In genomic region chr2:118897392-118897791, GRCm38 (mm10) we compare ENCODE assay signal across 9 mouse cellular contexts. TPM values are rescaled to one million over a fixed set of nuclear protein-coding genes. Genes with fewer than 3 reads are reported as not detected.
DNase-seq lines count a peak whose midpoint lies in the region; ATAC-seq and TF ChIP-seq lines count a peak whose summit lies in the region.
"Had no signal": no experiment of that assay in that cellular context is flagged by ENCODE, and none has a peak within 500 bp of the region (broad histone marks: within the 10 kb centered on the region; RNA-seq: fewer than 3 reads in every experiment).

No protein-coding gene starts in this region.

- peaks cover 85% of the 10 kb centered on the region for H3K27me3 ChIP-seq in heart, embryonic 10.5 days (ENCODE audit: insufficient read depth, poor library complexity, severe bottlenecking)
- peaks cover 14% of the 10 kb centered on the region; the same call in 1 of the 2 replicates for H3K27me3 ChIP-seq in ES-Bruce4 (ENCODE audit: control insufficient read depth, insufficient read depth, low read length, poor library complexity, severe bottlenecking)
- peaks cover 57% of the 10 kb centered on the region for H3K27me3 ChIP-seq in forebrain, embryonic 15.5 days
- peaks cover 73% of the 10 kb centered on the region for H3K27me3 ChIP-seq in liver, embryonic 16.5 days (ENCODE audit: control insufficient read depth, insufficient read depth, low read depth, low read length)

- no peak for TF ChIP-seq CTCF in ES-Bruce4 (IDR thresholded peaks at IDR 0.05; ENCODE audit: low read depth, low read length)

- H3K9ac ChIP-seq in ES-Bruce4 (ENCODE audit: low read depth, poor library complexity, severe bottlenecking) = no peak overlapping the region
- peak overlapping the region; percentile 48 for H3K9ac ChIP-seq in forebrain, embryonic 15.5 days (replicated peaks)
- H3K9ac ChIP-seq in liver, embryonic 16.5 days (ENCODE audit: low read depth, low read length) = no peak overlapping the region

- H3K4me3 ChIP-seq in heart, embryonic 10.5 days = peak overlapping the region; percentile 65; the same call in 1 of the 2 replicates
- H3K4me3 ChIP-seq in ES-Bruce4 (ENCODE audit: low read depth, low read length) = peak overlapping the region; percentile 73; the same call in 1 of the 2 replicates
- H3K4me3 ChIP-seq in forebrain, embryonic 15.5 days = peak overlapping the region; percentile 42
- peak overlapping the region; percentile 45; the same call in 1 of the 2 replicates for H3K4me3 ChIP-seq in liver, embryonic 16.5 days (ENCODE audit: low read depth, low read length)

- no peaks in the 10 kb centered on the region for H3K36me3 ChIP-seq in heart, embryonic 10.5 days
- H3K36me3 ChIP-seq in ES-Bruce4 (ENCODE audit: control insufficient read depth, insufficient read depth, low read length, poor library complexity, severe bottlenecking) = no peaks in the 10 kb centered on the region
- no peaks in the 10 kb centered on the region for H3K36me3 ChIP-seq in forebrain, embryonic 15.5 days
- H3K36me3 ChIP-seq in liver, embryonic 16.5 days (ENCODE audit: control insufficient read depth, insufficient read depth) = no peaks in the 10 kb centered on the region

- H3K9me3 ChIP-seq in heart, embryonic 10.5 days = no peaks in the 10 kb centered on the region
- H3K9me3 ChIP-seq in ES-Bruce4 (replicated peaks; ENCODE audit: control insufficient read depth, insufficient read depth, low read length, poor library complexity, severe bottlenecking) = no peaks in the 10 kb centered on the region
- no peaks in the 10 kb centered on the region for H3K9me3 ChIP-seq in forebrain, embryonic 15.5 days
- no peaks in the 10 kb centered on the region for H3K9me3 ChIP-seq in liver, embryonic 16.5 days (replicated peaks; ENCODE audit: control insufficient read depth, low read length)

- peak overlapping the region; percentile 62 for H3K4me2 ChIP-seq in forebrain, embryonic 15.5 days (replicated peaks)
- no peak overlapping the region for H3K4me2 ChIP-seq in liver, embryonic 16.5 days (ENCODE audit: low read depth, low read length)

- H3K4me1 ChIP-seq in heart, embryonic 10.5 days = peaks cover 41% of the 10 kb centered on the region
- H3K4me1 ChIP-seq in ES-Bruce4 (ENCODE audit: control insufficient read depth, insufficient read depth, low read length) = no peaks in the 10 kb centered on the region
- peaks cover 33% of the 10 kb centered on the region for H3K4me1 ChIP-seq in forebrain, embryonic 15.5 days
- H3K4me1 ChIP-seq in liver, embryonic 16.5 days (ENCODE audit: control insufficient read depth, low read depth, low read length) = peaks cover 30% of the 10 kb centered on the region

- no peak overlapping the region for H3K27ac ChIP-seq in heart, embryonic 10.5 days
- no peak overlapping the region for H3K27ac ChIP-seq in ES-Bruce4 (ENCODE audit: insufficient read depth, low read length)
- no peak overlapping the region for H3K27ac ChIP-seq in forebrain, embryonic 15.5 days (replicated peaks)
- no peak overlapping the region for H3K27ac ChIP-seq in liver, embryonic 16.5 days (ENCODE audit: low read length)

- no peak for TF ChIP-seq EP300 in ES-Bruce4 (IDR thresholded peaks at IDR 0.05; ENCODE audit: insufficient read depth, low read depth, low read length)

- intact Hi-C loops in heart, postnatal 25 days (cut with DNase I) = no loop called here

- ATAC-seq in forebrain, embryonic 15.5 days (replicated peaks) = no peak
- ATAC-seq in liver, embryonic 16.5 days (ENCODE audit: low read depth) = no peak
- ATAC-seq in granulocyte monocyte progenitor cell, adult 5-6 weeks (replicated peaks; ENCODE audit: poor library complexity, severe bottlenecking) = no peak

- 2% methylated on average over 7 of the region's 7 CpGs for WGBS in heart, embryonic 10.5 days
- 3% methylated on average over 7 of the region's 7 CpGs for WGBS in forebrain, embryonic 15.5 days
- WGBS in liver, embryonic 16.5 days (ENCODE audit: insufficient replicate concordance) = 5% methylated on average over 7 of the region's 7 CpGs

- no peak for TF ChIP-seq POLR2A in ES-Bruce4 (IDR thresholded peaks at IDR 0.05; ENCODE audit: insufficient read depth, low read length)

- DNase-seq in heart, embryonic 10.5 days (ENCODE audit: low spot score) = no peak
- DNase-seq in heart, postnatal 25 days (ENCODE audit: low spot score) = no peak
- DNase-seq in thymus, postnatal 4 days = no peak
- DNase-seq in c-Kit-positive CD71-positive TER-119-positive erythroid progenitor cells, embryonic 14.5 days (ENCODE audit: low spot score) = no peak
- DNase-seq: layer of hippocampus, adult 9-11 months had no signal

RNA-seq across cellular contexts. Expression of gene Bahd1, which starts 2.8 kb away (rescaled TPM):
- polyA plus RNA-seq in heart, embryonic 10.5 days (2016; fragmentation: Nextera tagmentation; extraction: Ambion mirVana) = 3.3 and 4.4 TPM in 2 replicates
- total RNA-seq in heart, postnatal 25 days (2021) = 10 to 100 TPM; 14.7 to 18.2 TPM
- polyA plus RNA-seq in ES-Bruce4 (2011; ENCODE audit: insufficient read depth, insufficient read length, low read depth, missing spikeins) = 12.2 and 14.1 TPM in 2 replicates
- polyA plus RNA-seq in forebrain, embryonic 15.5 days (2015; fragmentation: Nextera tagmentation; extraction: Ambion mirVana) = 6.7 TPM in 2 replicates
- polyA plus RNA-seq in liver, embryonic 16.5 days (2015; fragmentation: Nextera tagmentation; extraction: Ambion mirVana) = 2.9 and 3.0 TPM in 2 replicates
- 10.1 and 12.3 TPM in 2 replicates for total RNA-seq in granulocyte monocyte progenitor cell, adult 5-6 weeks (2014; fragmentation: Nextera tagmentation)
- 4.6 and 4.8 TPM in 2 replicates for total RNA-seq in granulocyte monocyte progenitor cell, adult 5-6 weeks (2017)

RNA-seq across cellular contexts. Expression of gene Chst14, which starts 28.9 kb away (rescaled TPM):
- 18.8 and 20.1 TPM in 2 replicates for polyA plus RNA-seq in heart, embryonic 10.5 days (2016; fragmentation: Nextera tagmentation; extraction: Ambion mirVana)
- total RNA-seq in heart, postnatal 25 days (2021) = 1 to 10 TPM; 9.3 to 9.8 TPM
- polyA plus RNA-seq in ES-Bruce4 (2011; ENCODE audit: insufficient read depth, insufficient read length, low read depth, missing spikeins) = 9.3 and 10.3 TPM in 2 replicates
- 6.0 and 6.6 TPM in 2 replicates for polyA plus RNA-seq in forebrain, embryonic 15.5 days (2015; fragmentation: Nextera tagmentation; extraction: Ambion mirVana)
- 4.0 and 4.9 TPM in 2 replicates for polyA plus RNA-seq in liver, embryonic 16.5 days (2015; fragmentation: Nextera tagmentation; extraction: Ambion mirVana)
- 8.4 and 11.4 TPM in 2 replicates for total RNA-seq in granulocyte monocyte progenitor cell, adult 5-6 weeks (2014; fragmentation: Nextera tagmentation)
- 1.4 and 1.5 TPM in 2 replicates for total RNA-seq in granulocyte monocyte progenitor cell, adult 5-6 weeks (2017)

RNA-seq across cellular contexts. Expression of gene Ivd, which starts 35.6 kb away (rescaled TPM):
- 67.2 and 82.4 TPM in 2 replicates for polyA plus RNA-seq in heart, embryonic 10.5 days (2016; fragmentation: Nextera tagmentation; extraction: Ambion mirVana)
- total RNA-seq in heart, postnatal 25 days (2021) = 100 to 1,000 TPM; 297 to 304 TPM
- polyA plus RNA-seq in ES-Bruce4 (2011; ENCODE audit: insufficient read depth, insufficient read length, low read depth, missing spikeins) = 28.7 and 30.3 TPM in 2 replicates
- 54.2 and 62.1 TPM in 2 replicates for polyA plus RNA-seq in forebrain, embryonic 15.5 days (2015; fragmentation: Nextera tagmentation; extraction: Ambion mirVana)
- polyA plus RNA-seq in liver, embryonic 16.5 days (2015; fragmentation: Nextera tagmentation; extraction: Ambion mirVana) = 45.3 and 50.3 TPM in 2 replicates
- total RNA-seq in granulocyte monocyte progenitor cell, adult 5-6 weeks (2014; fragmentation: Nextera tagmentation) = 59.9 and 60.9 TPM in 2 replicates
- total RNA-seq in granulocyte monocyte progenitor cell, adult 5-6 weeks (2017) = 34.6 and 45.3 TPM in 2 replicates
